ENCODE assay signal across 8 mouse cellular contexts in genomic region chr1:151040945-151041649, GRCm38 (mm10). TPM values are rescaled to one million over a fixed set of nuclear protein-coding genes. Genes with fewer than 3 reads are reported as not detected.
DNase-seq lines count a peak whose midpoint lies in the region; ATAC-seq lines count a peak whose summit lies in the region.

No protein-coding gene starts in this region.

- DNase-seq in hindbrain, embryonic 11.5 days (ENCODE audit: low spot score), result no peak
- DNase-seq in hindbrain, embryonic 14.5 days (ENCODE audit: low spot score), result no peak
- DNase-seq in liver, result peak; percentile 54
- peak; percentile 33 for DNase-seq in naive thymus-derived CD4-positive, alpha-beta T cell, adult 2 months (ENCODE audit: low read depth)
- no peak for DNase-seq in forebrain, embryonic 14.5 days (ENCODE audit: low spot score)
- DNase-seq in cerebellum, postnatal 36 days, result no peak
- no peak for DNase-seq in ovary, adult 18-20 months (ENCODE audit: low spot score)

- WGBS in hindbrain, embryonic 11.5 days, result 42% methylated on average over 18 of the region's 18 CpGs
- 46% methylated on average over 18 of the region's 18 CpGs for WGBS in hindbrain, embryonic 14.5 days
- WGBS in heart, embryonic 13.5 days, result 36% methylated on average over 18 of the region's 18 CpGs
- WGBS in forebrain, embryonic 14.5 days, result 62% methylated on average over 18 of the region's 18 CpGs

- H3K4me1 ChIP-seq in hindbrain, embryonic 11.5 days (replicated peaks; ENCODE audit: control insufficient read depth, insufficient read depth, low read length), result no peaks in the 10 kb centered on the region
- H3K4me1 ChIP-seq in hindbrain, embryonic 14.5 days (replicated peaks; ENCODE audit: control insufficient read depth, insufficient read depth, low read length), result no peaks in the 10 kb centered on the region; the same call in 1 of the 2 replicates
- H3K4me1 ChIP-seq in heart, embryonic 13.5 days, result peaks cover 15% of the 10 kb centered on the region
- H3K4me1 ChIP-seq in forebrain, embryonic 14.5 days (ENCODE audit: control insufficient read depth, insufficient read depth, low read length), result peaks cover 4% of the 10 kb centered on the region; the same call in 1 of the 2 replicates

- H3K27ac ChIP-seq in hindbrain, embryonic 11.5 days (ENCODE audit: low read depth, low read length), result no peak overlapping the region
- H3K27ac ChIP-seq in hindbrain, embryonic 14.5 days, result no peak overlapping the region
- H3K27ac ChIP-seq in heart, embryonic 13.5 days (replicated peaks), result peak overlapping the region; percentile 73
- H3K27ac ChIP-seq in forebrain, embryonic 14.5 days (ENCODE audit: low read depth, low read length), result no peak overlapping the region

- no peak overlapping the region for H3K4me2 ChIP-seq in hindbrain, embryonic 11.5 days (replicated peaks; ENCODE audit: low read depth, low read length)
- no peak overlapping the region for H3K4me2 ChIP-seq in hindbrain, embryonic 14.5 days (replicated peaks)
- peak overlapping the region; percentile 46 for H3K4me2 ChIP-seq in heart, embryonic 13.5 days
- no peak overlapping the region for H3K4me2 ChIP-seq in forebrain, embryonic 14.5 days (ENCODE audit: low read length)

- no peak overlapping the region for H3K4me3 ChIP-seq in hindbrain, embryonic 11.5 days (ENCODE audit: low read depth, low read length)
- no peak overlapping the region for H3K4me3 ChIP-seq in hindbrain, embryonic 14.5 days (replicated peaks; ENCODE audit: low read length)
- H3K4me3 ChIP-seq in heart, embryonic 13.5 days, result peak overlapping the region; percentile 6
- H3K4me3 ChIP-seq in forebrain, embryonic 14.5 days (ENCODE audit: low read depth, low read length), result no peak overlapping the region

- H3K9ac ChIP-seq in hindbrain, embryonic 11.5 days (ENCODE audit: low read depth, low read length), result no peak overlapping the region
- no peak overlapping the region for H3K9ac ChIP-seq in hindbrain, embryonic 14.5 days
- H3K9ac ChIP-seq in heart, embryonic 13.5 days, result no peak overlapping the region
- H3K9ac ChIP-seq in forebrain, embryonic 14.5 days (ENCODE audit: low read length), result no peak overlapping the region

- H3K36me3 ChIP-seq in hindbrain, embryonic 11.5 days (ENCODE audit: control insufficient read depth, insufficient read depth, low read length), result no peaks in the 10 kb centered on the region
- H3K36me3 ChIP-seq in hindbrain, embryonic 14.5 days (replicated peaks; ENCODE audit: control insufficient read depth, insufficient read depth), result no peaks in the 10 kb centered on the region
- H3K36me3 ChIP-seq in heart, embryonic 13.5 days, result no peaks in the 10 kb centered on the region
- no peaks in the 10 kb centered on the region for H3K36me3 ChIP-seq in forebrain, embryonic 14.5 days (ENCODE audit: control insufficient read depth, insufficient read depth, low read length)

- peak; percentile 33; the same call in 1 of the 2 replicates for ATAC-seq in hindbrain, embryonic 11.5 days (ENCODE audit: low FRiP score)
- no peak for ATAC-seq in hindbrain, embryonic 14.5 days (ENCODE audit: low FRiP score)
- ATAC-seq in heart, embryonic 13.5 days (ENCODE audit: extremely low read depth, insufficient number of reproducible peaks, low FRiP score, low TSS enrichment), result no peak
- no peak for ATAC-seq in forebrain, embryonic 14.5 days

- H3K27me3 ChIP-seq in hindbrain, embryonic 11.5 days (ENCODE audit: control insufficient read depth, insufficient read depth, low read length), result no peaks in the 10 kb centered on the region
- H3K27me3 ChIP-seq in hindbrain, embryonic 14.5 days (ENCODE audit: control insufficient read depth, insufficient read depth, low read length), result no peaks in the 10 kb centered on the region
- H3K27me3 ChIP-seq in heart, embryonic 13.5 days (replicated peaks), result no peaks in the 10 kb centered on the region
- no peaks in the 10 kb centered on the region for H3K27me3 ChIP-seq in forebrain, embryonic 14.5 days (replicated peaks; ENCODE audit: control insufficient read depth, insufficient read depth, low read length)

- no peaks in the 10 kb centered on the region for H3K9me3 ChIP-seq in hindbrain, embryonic 11.5 days (ENCODE audit: control insufficient read depth, low read length)
- H3K9me3 ChIP-seq in hindbrain, embryonic 14.5 days (ENCODE audit: control insufficient read depth, low read length), result no peaks in the 10 kb centered on the region
- H3K9me3 ChIP-seq in heart, embryonic 13.5 days, result no peaks in the 10 kb centered on the region
- no peaks in the 10 kb centered on the region for H3K9me3 ChIP-seq in forebrain, embryonic 14.5 days (replicated peaks; ENCODE audit: control insufficient read depth, low read length)

RNA-seq across cellular contexts. Expression of gene Hmcn1, which starts 47.9 kb away (rescaled TPM):
- polyA plus RNA-seq in hindbrain, embryonic 11.5 days (2014; fragmentation: Nextera tagmentation; extraction: Ambion mirVana), result 9.7 and 13.5 TPM in 2 replicates
- polyA plus RNA-seq in hindbrain, embryonic 14.5 days (2014; fragmentation: Nextera tagmentation; extraction: Ambion mirVana), result 1.7 and 2.2 TPM in 2 replicates
- 18.7 and 19.0 TPM in 2 replicates for polyA plus RNA-seq in heart, embryonic 13.5 days (2015; fragmentation: Nextera tagmentation; extraction: Ambion mirVana)
- polyA plus RNA-seq in forebrain, embryonic 14.5 days (2014; fragmentation: Nextera tagmentation; extraction: Ambion mirVana), result 1.1 and 1.8 TPM in 2 replicates

Comparison
In these comparisons a context has a peak if more than half of its experiments do, and no peak if none do; other contexts are left out.
1. DNase-seq: peak in liver (single experiment) and naive thymus-derived CD4-positive, alpha-beta T cell, adult 2 months (single experiment); none in hindbrain, embryonic 11.5 days (single experiment), hindbrain, embryonic 14.5 days (single experiment), forebrain, embryonic 14.5 days (single experiment), cerebellum, postnatal 36 days (0 of 2) and ovary, adult 18-20 months (single experiment).